Mouse (Mus musculus) olfactory bulb, adult 2 months (tissue): ENCODE data around the gene Usp46.
A peak's percentile ranks its signal among the peaks of the same experiment; 100 is the strongest.

Experiments
- CTCF ChIP-seq: fragments of 200-500 bp; IDR thresholded peaks from 2 replicates; pipeline ENCODE4 v1.5.1; 2012; ENCODE audit warnings: low read depth, mild to moderate bottlenecking, low read length, moderate library complexity; ENCODE audit not compliant: insufficient read depth
- POLR2A ChIP-seq: fragments of 200-500 bp; IDR thresholded peaks from 2 replicates; pipeline ENCODE4 v1.6.1; 2012; ENCODE audit warnings: mild to moderate bottlenecking, low read depth, low read length, moderate library complexity; ENCODE audit not compliant: insufficient read depth

DNA sequence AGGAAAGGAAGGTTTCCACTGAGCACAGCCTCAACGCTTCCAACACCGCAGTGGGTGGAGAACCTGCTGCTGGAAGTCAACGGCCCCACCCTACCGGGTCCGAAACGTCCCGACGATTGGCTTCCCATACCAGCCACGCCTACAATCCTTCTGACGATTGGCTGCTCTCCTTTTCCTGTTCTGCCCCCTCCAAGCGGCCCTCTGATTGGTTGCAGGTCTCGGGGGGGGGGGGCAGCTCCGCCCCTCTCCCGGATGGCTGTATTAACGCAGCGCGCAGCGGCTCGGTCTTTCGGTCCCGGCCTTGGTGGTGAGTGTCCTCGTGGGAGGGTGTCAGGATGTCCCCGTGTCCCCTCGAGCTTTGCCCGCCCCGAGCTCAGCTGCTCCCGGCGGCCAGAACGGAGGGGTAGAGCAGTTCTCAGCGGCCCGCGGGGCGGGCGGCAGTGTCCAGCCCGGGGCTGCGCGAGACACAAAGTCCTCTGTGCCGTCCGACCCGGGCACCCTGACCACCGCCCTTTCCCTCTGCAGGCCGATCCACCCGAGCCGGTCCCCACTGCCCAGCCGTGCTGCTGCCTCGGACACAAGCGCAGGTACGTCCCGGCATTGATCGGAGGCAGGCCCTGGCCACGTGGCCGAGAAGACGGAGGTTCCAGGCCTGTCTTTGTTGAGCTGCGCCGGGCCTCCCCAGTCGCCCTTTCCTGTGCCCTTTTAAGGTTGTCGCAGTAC lies 24.8 kb upstream of the Usp46 start:
- TF ChIP-seq CTCF: no peak
- peak; percentile 71; the same call in 1 of the 2 replicates for TF ChIP-seq POLR2A
